Mouse (Mus musculus): ENCODE results near the gene Cited1. TPM values are rescaled to one million over a fixed set of nuclear protein-coding genes. Genes with fewer than 3 reads are reported as not detected.
"Not testable (repeated sequence)": the region's sequence is repeated elsewhere in the genome, so short reads cannot be mapped to it uniquely, and the experiment has no call there.

The Cited1 gene
- total RNA-seq (2021): under 1 TPM; 0.49 to 0.70 TPM
- long read RNA-seq, experiment 1, partial matches to known transcripts: 0 of 1 reads
- long read RNA-seq, experiment 1, other reads (novel, unspliced or antisense): 0 of 1 reads
- long read RNA-seq, experiment 2, partial matches to known transcripts: 0 of 2 reads
- long read RNA-seq, experiment 2, other reads (novel, unspliced or antisense): 1 of 2 reads

DNA sequence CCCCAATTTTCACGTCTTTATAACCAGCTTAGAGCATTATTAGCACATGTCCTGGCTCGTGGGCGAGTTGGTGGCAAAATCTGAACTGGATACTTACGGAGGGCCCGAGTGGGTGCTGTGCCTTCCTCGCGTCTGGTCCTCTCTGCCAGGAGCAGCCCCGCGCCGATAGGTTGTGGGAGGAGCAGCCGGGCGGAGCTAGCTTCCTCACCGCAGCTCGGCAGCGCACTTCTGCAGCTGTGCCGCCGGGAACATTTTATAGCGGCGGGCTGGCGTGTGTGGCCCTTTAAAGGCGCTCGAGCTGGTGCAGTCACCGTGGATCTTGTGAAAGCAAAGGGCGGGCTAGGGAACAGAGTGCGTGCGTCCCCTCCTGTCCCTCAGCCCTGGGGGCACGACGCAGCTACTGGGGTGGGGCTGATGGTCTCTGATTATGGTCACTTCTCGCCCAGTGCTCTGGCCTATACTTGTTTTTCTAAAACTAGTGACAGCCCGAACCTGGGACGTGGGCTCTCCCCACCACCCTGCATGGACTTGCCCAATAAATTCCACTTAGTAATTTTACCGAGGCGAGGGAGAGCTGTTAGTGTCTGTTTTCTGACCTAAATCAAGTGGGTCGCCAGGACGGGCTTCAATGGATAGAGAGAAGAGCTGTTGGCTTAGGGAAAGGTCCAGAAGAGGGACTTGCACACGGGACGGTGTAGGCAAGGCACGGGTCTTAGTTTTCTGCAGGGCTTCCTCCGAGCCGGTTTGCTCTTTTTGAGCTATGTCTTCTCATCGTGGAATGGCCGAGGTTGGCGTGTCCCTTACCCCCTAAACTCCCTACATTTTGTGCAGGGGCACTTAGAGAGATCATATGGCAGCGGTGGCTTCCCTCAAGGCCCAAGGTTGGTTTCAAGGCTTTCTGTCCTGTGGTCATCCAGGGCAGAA is at the start of gene Cited1:
Gene Cited1, minus strand, starts transcription at position 245 of the 924 bp plus-strand sequence.
- DNase-seq: peak; percentile 19

DNA sequence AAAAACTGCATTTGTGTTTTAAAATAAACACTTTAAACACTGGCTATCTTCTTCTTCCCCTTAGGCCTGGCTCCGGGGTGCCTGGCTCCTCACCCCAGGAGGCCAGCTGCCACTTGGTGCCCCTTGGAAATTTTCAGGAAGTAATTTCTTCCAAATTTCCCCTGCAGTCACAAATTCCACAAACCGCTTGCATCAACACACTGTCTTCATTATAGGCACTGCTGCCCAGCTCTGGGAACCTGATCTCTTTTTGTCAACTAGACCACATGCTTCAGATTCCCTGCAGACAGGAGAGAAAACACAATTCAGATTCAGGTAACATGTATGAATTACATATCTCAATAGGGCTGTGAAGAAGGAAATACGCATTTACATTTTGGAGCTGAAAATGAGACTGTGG is 32.9 kb upstream of the Cited1 start:
- DNase-seq: no peak

DNA sequence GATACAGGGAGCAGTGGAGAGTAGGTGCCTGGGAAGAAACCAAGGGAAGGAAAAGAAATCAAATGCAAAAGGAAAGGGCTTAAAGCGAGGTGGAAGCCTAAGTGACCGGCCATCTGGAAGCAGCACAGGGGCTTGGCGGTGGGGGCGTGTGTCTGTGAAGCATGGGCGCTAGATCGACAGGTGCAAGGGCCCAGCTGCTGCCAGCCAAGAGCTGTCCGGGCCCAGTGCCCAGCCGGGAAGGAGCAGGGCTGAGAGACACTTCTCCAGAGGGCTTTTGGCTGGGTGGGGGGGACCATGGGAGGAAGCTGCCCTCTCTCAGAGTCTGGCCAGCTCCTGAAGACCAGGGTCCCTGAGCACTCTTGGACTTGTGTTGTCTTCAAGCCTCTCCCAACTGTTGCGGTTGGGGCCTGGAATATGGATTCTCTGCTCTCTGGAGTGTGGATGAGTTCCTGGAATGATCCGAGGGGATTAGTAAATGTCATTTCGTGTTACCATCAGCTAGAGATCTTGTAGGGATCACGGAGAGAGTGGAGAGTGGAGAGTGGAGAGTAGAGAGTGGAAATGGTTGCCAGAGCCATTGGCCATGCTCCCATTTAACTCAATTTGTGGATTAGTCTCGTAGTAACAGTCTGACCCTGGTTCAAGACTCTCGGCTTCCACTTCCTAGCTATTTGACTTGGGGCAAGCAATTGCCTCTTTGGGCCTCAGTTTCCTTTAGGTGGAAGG is 10.8 kb upstream of the Cited1 start:
- DNase-seq: peak; percentile 30

DNA sequence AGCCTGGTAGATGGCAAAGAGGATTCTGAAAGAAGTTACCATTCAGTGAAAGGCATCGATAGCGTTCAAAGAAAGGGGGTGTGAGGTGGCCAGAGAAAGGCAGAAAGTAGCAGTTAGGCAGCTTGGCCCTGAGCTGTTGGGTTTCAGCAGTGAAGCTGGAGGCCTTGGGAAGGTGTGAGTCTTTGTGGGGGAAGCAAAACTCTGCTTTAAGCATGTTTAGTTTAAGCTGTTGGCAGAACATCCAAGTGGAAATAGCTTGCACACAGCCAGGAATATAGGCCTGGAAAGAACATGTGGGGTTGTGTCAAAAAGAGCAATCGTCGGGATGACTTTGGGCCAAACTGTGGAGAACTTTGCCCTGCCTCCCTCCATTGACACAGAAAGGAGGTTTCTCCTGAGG is 7.8 kb upstream of the Cited1 start:
- DNase-seq: no peak

DNA sequence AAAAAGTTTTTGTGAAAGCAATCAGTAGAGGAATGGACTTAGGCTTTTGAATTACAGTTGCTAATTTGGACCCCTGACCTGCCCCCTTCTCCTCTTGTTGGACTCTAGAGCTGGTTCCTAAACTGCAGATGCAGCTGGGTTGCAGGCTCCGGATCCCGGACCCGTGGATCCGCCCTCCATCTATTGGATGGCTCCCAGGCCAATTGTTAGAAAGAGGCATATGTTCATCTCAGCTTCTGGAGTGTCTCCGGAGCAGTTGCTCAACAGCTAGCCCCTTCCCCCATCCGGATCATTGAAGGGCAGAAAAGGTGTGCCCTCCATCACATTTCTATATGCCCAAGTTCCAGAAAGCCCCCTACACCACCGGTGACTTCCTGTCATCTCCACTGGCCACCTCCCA is 1.9 kb upstream of the Cited1 start:
- no peak for DNase-seq

DNA sequence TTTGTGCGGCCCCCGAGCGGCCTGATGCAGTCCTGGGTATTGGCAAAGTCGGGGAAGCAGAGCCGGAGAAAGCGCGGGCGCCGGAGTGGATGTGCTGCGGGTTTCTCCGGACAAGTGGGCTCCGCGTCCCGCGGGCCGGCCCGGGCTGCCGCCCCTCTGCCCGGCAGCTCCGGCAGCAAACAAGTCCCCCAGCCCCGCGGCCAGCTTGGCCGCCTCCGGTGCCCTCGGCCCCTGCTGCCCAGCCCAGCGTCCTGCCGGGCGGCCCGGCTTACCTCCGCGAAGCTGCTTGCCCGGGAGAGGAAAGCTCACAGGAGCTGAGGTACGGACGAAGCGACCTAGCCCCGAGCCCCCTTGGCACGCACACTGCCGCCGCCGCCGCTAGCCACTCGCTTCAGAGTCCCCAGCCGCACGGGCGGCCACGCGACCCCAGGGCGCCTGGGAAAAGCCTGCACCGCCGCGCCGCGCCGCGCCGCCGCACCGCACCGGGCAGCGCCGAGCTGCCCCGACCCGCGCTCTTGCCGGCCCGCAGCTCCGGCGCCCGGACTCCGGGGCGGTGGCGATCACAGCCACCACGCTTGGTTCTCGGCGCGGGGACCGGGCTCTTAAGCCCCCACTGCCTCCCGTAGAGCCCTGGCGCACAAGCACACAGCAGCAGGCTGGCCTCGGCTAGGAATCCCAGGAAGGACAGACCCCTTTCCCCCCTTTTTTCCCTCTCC is 602 bp downstream of the Cited1 start:
- DNase-seq: peak; percentile 11

DNA sequence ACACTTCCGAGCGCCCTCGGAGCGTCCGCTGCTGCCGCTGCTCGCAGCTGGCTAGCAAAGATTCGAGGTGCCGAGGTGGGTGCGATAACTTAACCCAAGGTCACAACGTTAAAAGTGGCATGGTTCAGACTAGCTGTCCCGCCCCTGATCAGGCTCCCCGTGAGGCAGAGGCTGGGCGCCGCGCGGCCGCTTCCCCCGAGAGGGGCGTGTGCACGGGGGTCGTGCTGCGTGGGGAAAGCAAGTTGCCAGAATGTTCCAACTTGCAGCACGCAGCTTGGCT is 1.1 kb downstream of the Cited1 start:
- DNase-seq: no peak

DNA sequence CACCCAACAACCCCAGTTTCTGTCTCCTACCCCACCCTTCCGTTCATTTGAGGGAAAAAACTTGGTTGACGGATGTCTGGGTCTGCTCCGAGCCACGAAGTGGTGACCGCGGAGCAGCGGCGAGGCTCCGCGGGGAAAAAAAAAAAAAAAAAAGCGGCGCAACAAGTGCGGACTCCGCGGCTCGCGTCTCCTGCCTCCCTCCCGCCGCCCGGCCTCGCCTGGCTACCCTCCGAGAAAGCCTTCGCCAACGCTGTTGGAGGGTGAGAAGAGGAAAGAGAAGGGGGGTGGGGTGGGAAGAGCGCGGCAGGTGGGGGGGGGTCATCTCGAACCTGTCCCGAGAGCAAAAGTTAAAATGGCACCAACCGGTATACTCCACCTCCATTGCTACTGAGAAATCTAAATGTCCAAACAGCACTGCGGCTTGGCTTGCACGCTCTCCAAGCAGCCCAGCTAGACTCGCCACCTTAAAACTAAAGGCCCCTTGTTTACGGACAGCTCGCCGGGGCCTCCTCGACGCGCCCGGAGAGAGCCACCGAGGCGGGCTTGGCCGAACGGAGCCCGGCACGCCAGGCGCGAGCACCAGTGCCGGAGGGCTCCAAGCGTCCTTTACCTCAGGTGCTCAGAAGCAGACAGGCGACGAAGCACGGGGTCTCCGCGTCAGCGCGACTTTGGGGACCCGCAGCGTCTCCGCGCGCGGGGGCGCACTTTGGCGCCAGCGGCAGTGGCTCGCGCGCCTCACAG is 1.7 kb downstream of the Cited1 start:
- DNase-seq: no peak

DNA sequence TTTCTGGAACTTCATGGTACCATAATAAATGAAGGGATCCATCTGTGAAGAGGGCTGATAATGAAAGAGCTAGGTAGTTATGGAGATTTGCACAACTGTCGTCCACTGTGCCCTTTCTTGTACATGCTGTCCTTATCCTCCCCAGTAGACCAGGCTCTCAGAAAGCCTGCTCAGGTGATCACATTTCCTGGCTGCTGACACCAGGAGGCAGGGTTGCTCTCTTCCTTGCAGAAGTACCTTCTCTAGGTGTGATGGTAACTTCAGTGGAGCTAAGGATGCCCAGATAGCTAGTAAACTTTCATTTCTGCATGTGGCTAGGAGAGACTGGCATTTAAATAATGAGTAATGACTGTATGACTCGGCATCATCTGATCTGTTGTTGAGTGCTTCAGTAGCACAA is 7.6 kb downstream of the Cited1 start:
- no peak for DNase-seq

DNA sequence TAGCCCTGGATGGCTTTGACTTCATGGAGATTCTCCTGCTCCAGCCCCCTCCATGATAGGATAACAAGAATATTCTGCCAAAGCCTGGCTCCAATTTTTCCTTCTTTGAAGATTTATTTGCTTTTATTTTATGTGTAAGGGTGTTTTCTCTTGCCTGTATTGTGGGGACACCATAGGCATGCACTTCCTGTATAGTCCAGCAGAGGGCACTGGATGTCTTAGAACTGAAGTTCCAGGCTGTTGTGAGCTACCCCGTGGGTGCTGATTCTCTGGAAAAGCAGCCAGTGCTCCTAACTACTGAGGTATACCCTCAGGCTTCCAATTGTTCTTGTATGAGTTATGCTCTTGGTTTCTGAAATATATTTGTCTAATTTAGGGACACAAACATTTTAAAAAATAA is 32.9 kb downstream of the Cited1 start:
- no peak for DNase-seq

DNA sequence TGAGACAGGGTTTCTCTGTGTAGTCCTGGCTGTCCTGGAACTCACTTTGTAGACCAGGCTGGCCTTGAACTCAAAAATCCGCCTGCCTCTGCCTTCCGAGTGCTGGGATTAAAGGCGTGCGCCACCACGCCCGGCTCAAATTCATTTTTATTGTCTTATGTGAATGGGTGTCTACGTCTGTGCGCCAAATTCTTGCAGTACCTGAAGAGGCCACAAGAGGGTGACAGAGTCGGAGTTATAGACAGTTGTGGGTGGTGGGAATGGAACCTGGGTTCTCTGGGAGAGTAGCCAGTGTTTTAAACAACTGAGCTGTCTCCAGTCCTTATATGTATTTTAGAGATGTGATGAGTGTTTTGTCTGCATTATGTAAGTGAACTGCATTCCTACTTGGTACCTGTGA is 36.6 kb downstream of the Cited1 start:
- not testable (repeated sequence) for DNase-seq

Small RNA genes within 50 kb of the gene (microRNA-seq; reads per million reads assigned to microRNA genes)
- gene Gm26318 (ENCODE audit: borderline replicate concordance in 2 of 2): 0 reads per million in 2 experiments

Other genes starting within 250 kb of the Cited1 start
- gene Rtl5, start 180.9 kb downstream of the Cited1 start, total RNA-seq (2021): under 1 TPM; 0.61 to 0.88 TPM
- 10 to 100 TPM; 21.9 to 27.7 TPM for gene Pin4, start 132.7 kb downstream of the Cited1 start, total RNA-seq (2021)
- gene Ercc6l, start 95.1 kb downstream of the Cited1 start, total RNA-seq (2021): under 1 TPM; 0.18 to 0.29 TPM
- gene Rps4x, start 62.8 kb downstream of the Cited1 start, total RNA-seq (2021): 100 to 1,000 TPM; 435 to 498 TPM

Data from gastrocnemius, postnatal 25 days (tissue).